Mouse (Mus musculus) gastrocnemius, postnatal 4 days (tissue): Measurements from ENCODE around the gene Ccdc92b. TPM values are rescaled to one million over a fixed set of nuclear protein-coding genes. Genes with fewer than 3 reads are reported as not detected.
A peak's percentile ranks its signal among the peaks of the same experiment; 100 is the strongest.
"Not testable (repeated sequence)": the region's sequence is repeated elsewhere in the genome, so short reads cannot be mapped to it uniquely, and the experiment has no call there.

Source experiments
- DNase-seq, 2 experiments: peaks; one replicate each; pipeline ENCODE4 v3.0.0; 2021 to 2022; ENCODE audit warnings: low spot score in 2 of 2, mixed read lengths in 2 of 2
- long read RNA-seq, 2 experiments: library from polyadenylated mRNA; stranded (forward); transcript quantifications; one replicate each; pipeline ENCODE4 v2.0.0; 2021
- total RNA-seq, 2 experiments: library from RNA; stranded (reverse); gene quantifications; 2 replicates each; pipeline ENCODE4 v1.2.3; 2021

Gene Ccdc92b
- total RNA-seq = under 1 TPM; 0.41 to 0.49 TPM
- long read RNA-seq, experiment 1, partial matches to known transcripts = 2 of 2 reads
- long read RNA-seq, experiment 1, other reads (novel, unspliced or antisense) = 0 of 2 reads
- long read RNA-seq, experiment 2, partial matches to known transcripts = 0 of 1 reads
- long read RNA-seq, experiment 2, other reads (novel, unspliced or antisense) = 1 of 1 reads

DNA sequence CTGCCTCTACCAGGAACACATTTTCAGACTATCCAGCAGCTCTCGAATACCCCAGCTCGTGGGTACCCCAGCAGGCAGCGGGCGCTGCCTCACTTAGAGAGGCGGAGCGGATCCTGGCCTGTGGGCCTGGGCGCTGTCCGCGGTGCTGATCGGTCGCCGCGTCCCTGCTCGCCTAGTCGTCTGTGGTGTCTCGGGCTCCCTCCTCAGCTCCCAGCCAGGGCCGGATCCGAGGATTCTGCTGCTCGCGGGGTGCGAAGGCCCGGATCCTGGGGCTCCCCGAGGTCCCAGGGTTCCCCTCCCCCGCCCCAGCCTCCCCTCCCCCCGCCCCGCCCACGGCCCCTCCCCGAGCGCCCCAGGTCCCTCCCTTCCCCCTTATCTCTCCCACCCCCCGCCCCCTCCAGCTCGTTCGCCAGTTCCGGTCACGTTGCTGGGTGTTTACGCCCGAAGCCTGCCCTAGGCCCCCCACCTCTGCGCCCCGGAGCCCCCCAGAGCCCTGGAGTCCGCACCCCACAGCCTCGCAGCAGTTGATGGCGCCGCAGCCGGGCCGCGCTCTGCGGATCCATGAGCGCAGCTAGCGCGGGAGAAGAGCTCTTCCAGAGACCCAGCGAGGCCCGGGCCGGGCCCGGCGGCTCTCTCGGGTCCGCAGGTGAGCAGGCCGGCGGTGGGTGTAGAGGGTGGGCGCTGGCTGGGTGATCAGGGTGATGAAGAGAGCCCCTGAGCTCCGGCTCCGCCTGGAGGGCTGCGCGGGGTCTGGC, at the start of gene Ccdc92b:
Ccdc92b (plus strand) TSS at position 405 of the 755 bp plus-strand sequence.
- peak; percentile 70 to 87 for DNase-seq

DNA sequence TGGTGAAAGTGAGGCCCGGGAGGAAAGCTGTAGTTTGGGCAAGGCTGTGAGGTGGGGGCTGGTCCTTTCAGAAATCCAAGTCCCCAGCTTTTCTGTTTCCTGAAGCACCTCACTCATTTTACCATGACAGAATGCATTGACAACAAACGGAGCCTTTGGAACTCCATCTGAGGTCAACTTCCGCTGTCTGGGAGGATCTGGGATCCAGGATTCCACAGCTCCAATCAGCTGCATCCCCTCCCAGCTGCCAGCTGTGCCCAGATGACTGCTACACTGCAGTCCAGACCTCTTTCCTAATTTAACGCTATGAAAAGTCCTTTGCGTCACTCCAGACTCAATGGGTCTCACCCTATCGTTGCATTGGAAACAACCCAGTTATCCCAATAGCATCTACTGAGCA, 49.7 kb upstream of the Ccdc92b start:
- no peak for DNase-seq

DNA sequence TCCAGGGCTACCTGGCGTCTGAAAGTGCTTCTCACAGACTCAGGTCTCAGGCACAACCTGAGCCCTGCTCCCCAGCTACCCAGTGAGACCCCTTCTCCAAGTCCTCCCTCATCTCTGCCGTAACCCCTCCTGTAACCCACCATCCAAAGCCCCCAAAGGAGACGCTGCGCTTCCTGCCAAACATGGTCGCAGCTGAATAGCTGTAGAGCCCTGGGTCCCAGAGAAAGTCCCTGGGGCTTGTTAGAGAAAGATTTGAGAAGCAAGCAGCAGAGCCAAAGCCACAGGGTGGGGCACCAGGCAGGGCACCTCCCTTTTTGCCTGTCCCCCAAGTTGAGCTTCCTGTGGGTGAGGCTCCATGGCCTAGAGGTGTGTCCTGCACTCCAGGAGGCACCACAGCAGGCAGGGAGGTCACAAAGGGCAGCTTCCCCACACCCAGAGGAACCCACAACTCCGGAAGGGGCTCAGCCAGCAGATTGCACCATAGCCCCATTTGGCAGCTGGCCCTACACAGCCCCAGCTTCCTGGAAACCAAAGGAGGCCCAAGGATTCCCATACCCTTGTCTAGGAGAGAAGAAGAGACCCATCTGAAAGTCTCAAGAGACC, 46.8 kb upstream of the Ccdc92b start:
- DNase-seq = peak in 1 of 2 experiments; percentile 31

DNA sequence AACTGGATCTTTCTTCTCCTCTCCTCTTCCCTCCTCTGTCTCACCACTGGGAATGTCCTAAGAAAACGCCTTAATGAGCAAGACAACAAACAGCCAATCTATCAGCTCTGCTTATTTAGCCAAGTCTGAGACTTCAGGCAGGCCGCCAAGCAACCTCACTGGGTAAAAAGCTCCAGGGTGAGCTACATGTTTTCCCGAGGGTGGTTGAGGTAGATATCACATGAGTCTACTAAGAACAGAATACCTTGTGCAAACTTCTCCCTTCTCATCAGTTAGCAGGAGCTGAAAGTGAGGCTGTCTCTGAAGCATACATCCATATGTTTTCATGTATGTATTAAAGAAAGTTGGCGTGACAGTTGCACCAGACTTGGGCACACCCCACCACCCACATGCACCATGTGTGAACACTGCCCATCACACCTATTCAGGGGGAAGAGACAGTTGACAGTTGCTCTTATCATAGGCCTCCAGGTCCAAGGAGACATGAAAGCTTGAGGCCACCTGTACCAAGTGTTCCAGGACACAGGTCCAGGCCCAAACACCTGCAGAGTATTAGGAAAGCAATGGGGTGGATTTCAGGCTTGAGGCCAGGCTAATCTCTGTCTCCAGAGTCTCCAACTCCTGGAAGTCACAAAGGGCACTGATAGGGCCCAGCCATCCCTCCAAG, 44.5 kb upstream of the Ccdc92b start:
- DNase-seq = no peak

- DNase-seq = no peak
Observed at GRCm38 (mm10) chr11:74575940-74576339, 43.5 kb upstream of the Ccdc92b start.

DNA sequence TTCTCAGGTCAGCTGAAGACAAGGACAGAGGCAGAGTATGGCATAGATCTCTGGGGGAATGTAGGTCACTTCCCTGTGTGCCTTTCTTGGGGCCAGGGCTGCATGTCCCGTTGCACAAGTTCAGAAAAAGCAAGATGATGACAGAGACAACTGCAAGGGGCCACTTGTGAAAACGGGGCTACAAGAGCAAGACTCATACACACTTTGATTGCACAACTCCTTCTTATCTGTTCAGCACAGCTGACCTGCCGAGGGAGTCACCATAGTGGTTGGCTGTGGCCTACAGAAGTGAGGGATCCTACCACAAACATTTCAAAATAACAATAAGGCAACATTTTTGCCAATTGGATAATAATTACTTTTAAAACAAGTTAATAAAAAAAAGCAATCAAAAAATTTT, 42.3 kb upstream of the Ccdc92b start:
- no peak for DNase-seq

GRCm38 (mm10) chr11:74581333-74581732, 38.1 kb upstream of the Ccdc92b start:
- not testable (repeated sequence) for DNase-seq

- no peak for DNase-seq
Observed at GRCm38 (mm10) chr11:74582464-74582863, 36.9 kb upstream of the Ccdc92b start.

- no peak for DNase-seq
Observed at GRCm38 (mm10) chr11:74583824-74584349, 35.5 kb upstream of the Ccdc92b start.

GRCm38 (mm10) chr11:74584946-74585723, 34.3 kb upstream of the Ccdc92b start:
- DNase-seq = no peak

DNA sequence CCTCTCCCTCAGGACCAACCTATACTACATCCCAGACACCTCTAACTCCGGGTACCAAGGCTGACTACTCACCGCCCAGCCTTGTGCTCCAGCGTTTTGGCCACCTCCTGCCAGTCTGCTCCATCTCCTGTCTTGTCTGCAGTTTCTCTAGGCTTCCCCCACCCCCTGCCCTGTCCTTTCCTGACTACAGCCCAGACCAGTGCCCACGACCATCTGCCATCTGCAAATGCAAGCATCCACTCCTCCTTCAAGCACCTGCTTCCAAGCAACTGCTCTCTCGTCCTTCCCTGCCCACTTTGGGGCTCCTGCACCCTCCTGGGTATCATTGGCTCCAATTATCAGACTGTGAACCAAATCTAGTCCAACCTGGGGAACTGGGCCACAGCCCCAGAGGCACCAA, 33.0 kb upstream of the Ccdc92b start:
- no peak for DNase-seq

DNA sequence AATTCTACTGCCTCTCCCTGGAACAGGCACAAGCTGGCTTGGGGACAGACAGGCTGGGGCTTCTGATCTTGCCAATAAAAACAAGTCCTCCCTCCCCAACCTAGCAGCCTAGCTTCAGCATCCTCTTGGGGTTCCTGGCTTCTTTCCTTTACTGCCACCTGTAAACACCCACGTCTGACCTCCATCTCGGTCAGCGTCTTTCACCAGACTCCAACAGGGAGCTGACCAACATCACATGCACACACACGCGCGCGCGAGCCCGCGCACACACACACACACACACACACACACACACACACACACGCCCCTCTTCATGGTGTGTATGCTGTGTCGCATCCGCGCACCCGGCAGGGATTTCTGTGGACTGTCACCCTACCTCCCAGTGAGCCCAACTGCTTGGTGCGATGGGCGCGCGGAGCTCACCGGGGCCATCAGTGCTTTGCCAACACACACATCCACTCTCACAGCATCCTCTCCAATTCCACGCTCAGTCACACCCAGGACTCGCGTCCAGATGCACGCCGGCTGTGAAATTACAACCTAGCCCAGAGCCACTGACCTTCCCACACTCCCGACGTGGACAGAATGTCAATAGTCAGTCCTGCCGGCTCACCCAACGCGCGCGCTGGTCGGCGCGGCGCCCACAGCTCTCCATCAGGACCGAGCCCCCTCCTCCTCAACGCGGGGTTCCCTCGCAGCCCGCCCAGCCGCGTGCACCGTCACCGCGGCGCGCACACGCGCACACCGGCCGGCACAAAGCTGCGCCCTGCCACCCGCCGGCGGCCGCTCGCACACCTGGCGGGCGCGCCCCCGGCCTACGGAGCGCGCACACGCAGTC, 29.8 kb upstream of the Ccdc92b start:
- no peak for DNase-seq

GRCm38 (mm10) chr11:74590239-74590596, 29.2 kb upstream of the Ccdc92b start:
- no peak for DNase-seq

- DNase-seq = no peak
Observed at GRCm38 (mm10) chr11:74590691-74591090, 28.7 kb upstream of the Ccdc92b start.

- DNase-seq = no peak
Observed at GRCm38 (mm10) chr11:74592246-74592645, 27.2 kb upstream of the Ccdc92b start.

GRCm38 (mm10) chr11:74597283-74597989, 22.0 kb upstream of the Ccdc92b start:
- no peak for DNase-seq

- no peak for DNase-seq
Observed at GRCm38 (mm10) chr11:74597990-74598337, 21.4 kb upstream of the Ccdc92b start.

GRCm38 (mm10) chr11:74602286-74602685, 17.1 kb upstream of the Ccdc92b start:
- no peak for DNase-seq

DNA sequence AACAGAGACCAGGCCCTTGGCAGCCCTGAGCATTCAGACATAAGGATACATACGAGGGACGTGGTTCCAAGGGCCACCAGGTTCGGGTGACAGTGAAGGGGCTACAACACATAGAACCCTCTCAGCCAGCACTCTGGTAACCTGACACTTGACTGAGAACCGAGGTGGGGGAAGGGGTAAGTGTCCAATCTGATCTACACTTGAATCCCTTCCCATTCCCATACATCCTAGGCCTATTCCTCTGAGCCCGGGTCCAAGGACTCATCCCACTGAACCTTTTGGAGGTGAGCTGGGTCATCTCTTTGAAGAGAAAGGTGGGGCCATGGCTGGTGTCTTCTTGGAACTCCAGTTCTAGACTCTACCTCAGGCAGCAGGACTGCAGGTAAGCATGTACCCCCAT, 9.3 kb upstream of the Ccdc92b start:
- no peak for DNase-seq
